Mouse (Mus musculus) forebrain, embryonic 12.5 days (tissue): Measurements from ENCODE around the gene Lpin2. TPM values are rescaled to one million over a fixed set of nuclear protein-coding genes. Genes with fewer than 3 reads are reported as not detected.

ENCODE experiments used
- ATAC-seq: fragments of 200-750 bp; cut with Nextera tagmentation; 2 replicates; pipeline ENCODE4 v1.8.0; 2017; ENCODE audit warnings: moderate TSS enrichment; ENCODE audit not compliant: low FRiP score
- H3K27ac ChIP-seq: fragments of 300-500 bp; sonication (generic); 2 replicates; pipeline ENCODE4 v1.5.1; 2016; ENCODE audit warnings: mild to moderate bottlenecking
- H3K27me3 ChIP-seq: fragments of 300-500 bp; sonication (generic); 2 replicates; pipeline ENCODE4 v1.6.1; 2016; ENCODE audit warnings: mild to moderate bottlenecking
- H3K36me3 ChIP-seq: fragments of 300-500 bp; sonication (generic); replicated peaks from 2 replicates; pipeline ENCODE4 v1.6.1; 2016; ENCODE audit warnings: mild to moderate bottlenecking
- H3K4me1 ChIP-seq: fragments of 300-500 bp; sonication (generic); 2 replicates; pipeline ENCODE4 v1.6.1; 2016
- H3K4me2 ChIP-seq: fragments of 300-500 bp; sonication (generic); 2 replicates; pipeline ENCODE4 v1.6.1; 2016; ENCODE audit warnings: mild to moderate bottlenecking, moderate library complexity
- H3K4me3 ChIP-seq: fragments of 300-500 bp; sonication (generic); replicated peaks from 2 replicates; pipeline ENCODE4 v1.5.1; 2016; ENCODE audit warnings: mild to moderate bottlenecking
- H3K9ac ChIP-seq: fragments of 300-500 bp; sonication (generic); 2 replicates; pipeline ENCODE4 v1.6.1; 2016; ENCODE audit warnings: mild to moderate bottlenecking
- H3K9me3 ChIP-seq: fragments of 300-500 bp; sonication (generic); 2 replicates; pipeline ENCODE4 v1.6.1; 2016
- WGBS: fragments of 180-500 bp; shearing (Covaris S2); methylation state at CpG from one replicate; pipeline ENCODE4 v1.1.7; 2016; 5-methylcytosine and 5-hydroxymethylcytosine counted together
- polyA plus RNA-seq: library from polyadenylated mRNA; unstranded; fragments of >200 nt; fragmentation: Nextera tagmentation; extraction: Ambion mirVana; gene quantifications from 2 replicates; pipeline ENCODE4 v1.2.1, GENCODE M21; 2016

Gene Lpin2
- polyA plus RNA-seq, result 41.5 and 45.3 TPM in 2 replicates

GRCm38 (mm10) chr17:71182211-71182721, at the start of gene Lpin2:
TSS of gene Lpin2 (plus strand) at chr17:71182560.
- Histone ChIP-seq H3K36me3 (no peaks in the 10 kb centered on the region), H3K4me1 (peaks cover 24% of the 10 kb centered on the region), H3K4me3 (peak within 1 kb of the TSS; percentile 92), H3K9me3 (no peaks in the 10 kb centered on the region), H3K27ac (peak within 1 kb of the TSS; percentile 96), H3K27me3 (peaks cover 3% of the 10 kb centered on the region; the same call in 1 of the 2 replicates), H3K9ac (peak within 1 kb of the TSS; percentile 94), H3K4me2 (peak within 1 kb of the TSS; percentile 66)
- ATAC-seq, result no peak
- WGBS, result 17% methylated on average over 6 of the region's 6 CpGs

GRCm38 (mm10) chr17:71132856-71133439, 49.4 kb upstream of the Lpin2 start:
- H3K9ac ChIP-seq, result no peak overlapping the region
- no peaks in the 10 kb centered on the region for H3K36me3 ChIP-seq
- 93% methylated on average over 11 of the region's 11 CpGs for WGBS
- no peak for ATAC-seq
- no peaks in the 10 kb centered on the region for H3K9me3 ChIP-seq
- H3K27ac ChIP-seq, result no peak overlapping the region
- no peaks in the 10 kb centered on the region for H3K27me3 ChIP-seq
- peaks cover 3% of the 10 kb centered on the region; the same call in 1 of the 2 replicates for H3K4me1 ChIP-seq
- H3K4me3 ChIP-seq, result no peak overlapping the region
- H3K4me2 ChIP-seq, result no peak overlapping the region

- H3K4me3 ChIP-seq, result no peak overlapping the region
- no peaks in the 10 kb centered on the region for H3K36me3 ChIP-seq
- no peaks in the 10 kb centered on the region for H3K27me3 ChIP-seq
- WGBS, result 91% methylated on average over 3 of the region's 3 CpGs
- ATAC-seq, result no peak
- peaks cover 3% of the 10 kb centered on the region; the same call in 1 of the 2 replicates for H3K4me1 ChIP-seq
- no peaks in the 10 kb centered on the region for H3K9me3 ChIP-seq
- no peak overlapping the region for H3K4me2 ChIP-seq
- H3K27ac ChIP-seq, result no peak overlapping the region
- H3K9ac ChIP-seq, result no peak overlapping the region
Measured at GRCm38 (mm10) chr17:71134441-71134955, 47.9 kb upstream of the Lpin2 start.

- ATAC-seq, result no peak
- no peak overlapping the region for H3K4me2 ChIP-seq
- H3K27me3 ChIP-seq, result no peaks in the 10 kb centered on the region
- 82% methylated on average over 5 of the region's 5 CpGs for WGBS
- peaks cover under 1% of the 10 kb centered on the region; the same call in 1 of the 2 replicates for H3K4me1 ChIP-seq
- no peak overlapping the region for H3K9ac ChIP-seq
- no peak overlapping the region for H3K27ac ChIP-seq
- no peaks in the 10 kb centered on the region for H3K9me3 ChIP-seq
- no peak overlapping the region for H3K4me3 ChIP-seq
- no peaks in the 10 kb centered on the region for H3K36me3 ChIP-seq
Measured at GRCm38 (mm10) chr17:71135108-71135507, 47.3 kb upstream of the Lpin2 start.

GRCm38 (mm10) chr17:71135866-71136265, 46.5 kb upstream of the Lpin2 start:
- no peak for ATAC-seq
- no peak overlapping the region for H3K4me2 ChIP-seq
- H3K4me1 ChIP-seq, result no peaks in the 10 kb centered on the region
- no peaks in the 10 kb centered on the region for H3K27me3 ChIP-seq
- WGBS, result 89% methylated on average over 5 of the region's 5 CpGs
- H3K4me3 ChIP-seq, result no peak overlapping the region
- no peaks in the 10 kb centered on the region for H3K36me3 ChIP-seq
- no peaks in the 10 kb centered on the region for H3K9me3 ChIP-seq
- no peak overlapping the region for H3K9ac ChIP-seq
- no peak overlapping the region for H3K27ac ChIP-seq

GRCm38 (mm10) chr17:71136384-71137333, 45.7 kb upstream of the Lpin2 start:
- 87% methylated on average over 16 of the region's 16 CpGs for WGBS
- H3K4me3 ChIP-seq, result no peak overlapping the region
- H3K36me3 ChIP-seq, result no peaks in the 10 kb centered on the region
- ATAC-seq, result no peak
- H3K9me3 ChIP-seq, result no peaks in the 10 kb centered on the region
- no peaks in the 10 kb centered on the region for H3K27me3 ChIP-seq
- H3K4me2 ChIP-seq, result no peak overlapping the region
- H3K27ac ChIP-seq, result no peak overlapping the region
- no peaks in the 10 kb centered on the region for H3K4me1 ChIP-seq
- H3K9ac ChIP-seq, result no peak overlapping the region

- no peak for ATAC-seq
- 81% methylated on average over 2 of the region's 2 CpGs for WGBS
Measured at GRCm38 (mm10) chr17:71137334-71137721, 45.0 kb upstream of the Lpin2 start.

GRCm38 (mm10) chr17:71142068-71142467, 40.3 kb upstream of the Lpin2 start:
- Histone ChIP-seq H3K27ac (no peak overlapping the region), H3K4me1 (no peaks in the 10 kb centered on the region), H3K4me2 (no peak overlapping the region), H3K27me3 (no peaks in the 10 kb centered on the region), H3K4me3 (no peak overlapping the region), H3K36me3 (no peaks in the 10 kb centered on the region), H3K9ac (no peak overlapping the region), H3K9me3 (no peaks in the 10 kb centered on the region)
- WGBS, result 89% methylated on average over 4 of the region's 4 CpGs
- no peak for ATAC-seq

More at GRCm38 (mm10) chr17:71137334-71137721, 45.0 kb upstream of the Lpin2 start:
- H3K27ac ChIP-seq, result no peak overlapping the region
- H3K4me3 ChIP-seq, result no peak overlapping the region
- no peaks in the 10 kb centered on the region for H3K27me3 ChIP-seq
- H3K9ac ChIP-seq, result no peak overlapping the region
- no peaks in the 10 kb centered on the region for H3K4me1 ChIP-seq
- H3K4me2 ChIP-seq, result no peak overlapping the region
- H3K36me3 ChIP-seq, result no peaks in the 10 kb centered on the region
- no peaks in the 10 kb centered on the region for H3K9me3 ChIP-seq

GRCm38 (mm10) chr17:71143155-71143554, 39.2 kb upstream of the Lpin2 start:
- Histone ChIP-seq H3K9ac (no peak overlapping the region), H3K9me3 (no peaks in the 10 kb centered on the region), H3K36me3 (no peaks in the 10 kb centered on the region), H3K4me1 (no peaks in the 10 kb centered on the region), H3K27ac (no peak overlapping the region), H3K27me3 (no peaks in the 10 kb centered on the region), H3K4me3 (no peak overlapping the region), H3K4me2 (no peak overlapping the region)
- no peak for ATAC-seq
- 94% methylated on average over 4 of the region's 4 CpGs for WGBS

GRCm38 (mm10) chr17:71144322-71145116, 37.8 kb upstream of the Lpin2 start:
- H3K9me3 ChIP-seq, result no peaks in the 10 kb centered on the region
- H3K9ac ChIP-seq, result no peak overlapping the region
- no peaks in the 10 kb centered on the region for H3K36me3 ChIP-seq
- H3K4me2 ChIP-seq, result no peak overlapping the region
- 92% methylated on average over 19 of the region's 19 CpGs for WGBS
- ATAC-seq, result no peak
- H3K27me3 ChIP-seq, result no peaks in the 10 kb centered on the region
- no peaks in the 10 kb centered on the region for H3K4me1 ChIP-seq
- H3K27ac ChIP-seq, result no peak overlapping the region
- H3K4me3 ChIP-seq, result no peak overlapping the region

GRCm38 (mm10) chr17:71145248-71145961, 37.0 kb upstream of the Lpin2 start:
- 96% methylated on average over 1 of the region's 1 CpGs for WGBS
- Histone ChIP-seq H3K36me3 (no peaks in the 10 kb centered on the region), H3K27me3 (no peaks in the 10 kb centered on the region)

More at GRCm38 (mm10) chr17:71145248-71145961, 37.0 kb upstream of the Lpin2 start:
- H3K4me1 ChIP-seq, result no peaks in the 10 kb centered on the region
- ATAC-seq, result no peak
- no peak overlapping the region for H3K4me2 ChIP-seq
- H3K27ac ChIP-seq, result no peak overlapping the region
- H3K4me3 ChIP-seq, result no peak overlapping the region
- H3K9ac ChIP-seq, result no peak overlapping the region
- no peaks in the 10 kb centered on the region for H3K9me3 ChIP-seq
